Mouse (Mus musculus): ENCODE measurements at regions not wholly inside any gene's neighbourhood (a gene's known extent, or its start where the extent isn't known, plus 50 kb on each side); places are given as distances from the start of the nearest gene placed in this dataset.

DNA sequence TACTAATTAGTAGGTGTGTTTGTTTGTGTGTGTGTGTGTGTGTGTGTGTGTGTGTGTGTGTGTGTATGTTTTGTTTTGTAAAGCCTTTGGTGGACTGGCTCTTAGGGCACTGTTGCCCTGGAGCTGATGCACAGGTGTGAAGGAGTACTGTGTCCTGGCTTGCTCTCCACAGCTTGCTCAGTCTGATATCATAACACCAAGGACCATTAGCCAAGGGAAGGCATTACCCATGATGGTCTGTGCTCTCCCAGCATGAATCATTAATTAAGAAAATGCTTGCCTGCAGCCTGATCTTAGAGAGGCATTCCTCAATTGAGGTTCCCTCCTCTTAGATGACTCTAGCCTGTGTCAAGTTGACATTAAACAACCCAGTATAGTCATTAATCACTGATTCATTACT, 54.7 kb downstream of the Spry2 start:
- DNase-seq (ENCODE audit: low read depth), result no peak
- TF ChIP-seq POLR2A (IDR thresholded peaks at IDR 0.05; ENCODE audit: borderline replicate concordance, extremely low read depth, insufficient read depth, insufficient read length, poor library complexity, severe bottlenecking) (no peak), CTCF (IDR thresholded peaks at IDR 0.05; ENCODE audit: borderline replicate concordance, extremely low read depth, insufficient read depth, insufficient read length) (no peak)

DNA sequence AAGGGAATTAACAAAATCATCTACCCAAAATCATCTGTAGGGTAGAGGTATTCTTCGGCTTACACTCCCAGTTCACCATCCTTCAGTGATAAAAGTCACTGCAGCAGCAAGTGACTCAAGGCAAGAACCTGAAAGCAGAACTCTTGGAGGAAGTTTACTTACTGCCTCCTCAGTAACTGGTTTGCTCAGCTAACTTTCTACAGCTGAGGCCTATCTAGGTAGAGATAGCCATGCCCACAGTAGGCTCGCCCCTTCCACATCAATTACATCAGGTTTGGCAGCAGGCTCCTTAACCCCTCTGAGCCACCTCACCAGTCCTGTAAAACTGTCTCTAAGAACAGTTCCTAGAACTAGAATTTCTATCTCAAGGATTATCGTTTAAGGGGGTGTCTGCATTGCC, 59.1 kb downstream of the Spry2 start:
- no peak for TF ChIP-seq POLR2A (IDR thresholded peaks at IDR 0.05; ENCODE audit: borderline replicate concordance, extremely low read depth, insufficient read depth, insufficient read length, poor library complexity, severe bottlenecking)
- no peak for TF ChIP-seq CTCF (IDR thresholded peaks at IDR 0.05; ENCODE audit: borderline replicate concordance, extremely low read depth, insufficient read depth, insufficient read length)
- DNase-seq (ENCODE audit: low read depth), result no peak

DNA sequence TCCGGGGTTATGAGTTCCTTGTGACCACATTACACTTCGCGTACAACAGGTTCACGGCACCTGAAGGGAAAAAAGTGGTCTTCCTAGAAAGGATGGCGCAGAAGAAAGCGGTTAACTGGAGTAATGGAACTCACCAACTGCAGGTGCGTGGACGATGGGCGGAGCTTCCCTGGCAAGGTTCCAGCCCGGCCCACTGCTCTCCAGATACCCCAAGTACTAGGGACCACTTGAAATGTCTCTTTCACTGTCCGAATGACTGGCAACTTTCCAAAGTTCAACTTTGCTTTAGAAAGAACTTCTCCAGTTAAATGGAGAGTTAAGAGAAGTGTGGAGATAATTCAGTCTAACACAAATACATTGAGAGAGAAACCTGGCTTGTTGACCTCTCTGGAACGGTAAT, 65.9 kb downstream of the Spry2 start:
- no peak for DNase-seq (ENCODE audit: low read depth)
- TF ChIP-seq CTCF (IDR thresholded peaks at IDR 0.05; ENCODE audit: borderline replicate concordance, extremely low read depth, insufficient read depth, insufficient read length) (no peak), POLR2A (IDR thresholded peaks at IDR 0.05; ENCODE audit: borderline replicate concordance, extremely low read depth, insufficient read depth, insufficient read length, poor library complexity, severe bottlenecking) (no peak)

DNA sequence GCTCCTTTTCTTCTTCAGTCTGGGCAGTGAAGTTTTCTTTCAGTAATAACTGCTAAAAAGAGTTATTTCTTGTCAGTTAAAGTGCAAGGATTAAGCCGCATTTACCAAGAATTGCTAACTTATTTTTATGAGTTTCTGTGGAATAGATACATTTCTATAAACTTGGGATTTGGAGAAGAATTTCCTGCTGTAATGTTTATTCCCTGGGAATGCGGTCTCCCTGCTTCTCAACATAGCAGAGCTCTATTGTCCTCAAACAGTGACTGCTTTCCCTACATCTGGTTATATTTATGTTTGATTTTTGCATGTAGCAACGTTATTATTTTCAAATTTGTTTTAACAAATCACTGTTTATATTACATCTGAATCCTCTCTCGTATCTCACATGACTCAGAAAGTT, 66.3 kb downstream of the Spry2 start:
- DNase-seq (ENCODE audit: low read depth), result no peak
- TF ChIP-seq POLR2A (IDR thresholded peaks at IDR 0.05; ENCODE audit: borderline replicate concordance, extremely low read depth, insufficient read depth, insufficient read length, poor library complexity, severe bottlenecking) (no peak), CTCF (IDR thresholded peaks at IDR 0.05; ENCODE audit: borderline replicate concordance, extremely low read depth, insufficient read depth, insufficient read length) (no peak)

DNA sequence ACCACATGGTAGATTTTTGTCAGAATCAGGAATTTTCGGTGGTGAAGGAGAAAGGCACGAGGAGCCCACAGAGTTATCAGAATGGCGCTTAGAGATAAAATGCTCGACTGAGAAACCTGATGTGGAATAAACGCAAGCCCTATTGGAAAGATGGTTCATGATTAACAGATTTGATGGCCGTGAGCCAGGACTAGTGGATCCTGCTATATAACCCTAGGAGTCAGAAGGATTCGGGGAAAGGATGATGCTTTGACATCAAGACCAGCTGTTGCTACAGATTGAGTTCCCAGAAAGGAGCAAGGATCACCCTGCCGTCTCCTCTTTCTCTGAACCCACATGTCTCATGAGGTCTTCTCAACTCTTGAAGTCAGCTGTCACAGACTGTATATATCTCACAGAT, 73.5 kb downstream of the Spry2 start:
- no peak for DNase-seq (ENCODE audit: low read depth)

DNA sequence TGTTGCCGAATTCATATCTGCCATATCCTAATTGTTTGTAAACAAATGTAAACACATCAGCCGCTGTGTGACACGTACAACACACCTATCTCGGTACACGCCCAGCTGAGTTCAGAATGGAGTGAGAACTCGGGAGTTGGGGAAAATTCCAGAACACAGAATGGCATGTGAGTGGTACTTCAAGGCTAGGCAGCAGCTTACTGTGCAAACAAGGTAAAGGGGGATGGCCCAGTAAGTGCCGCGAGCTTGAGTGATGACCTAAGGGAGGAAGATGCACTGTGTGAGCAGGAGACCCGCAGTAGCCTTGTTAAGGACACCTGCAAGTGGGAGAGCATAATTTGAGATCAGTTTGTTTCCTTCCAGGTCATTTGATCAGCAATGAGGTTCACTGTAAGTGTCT, 74.0 kb downstream of the Spry2 start:
- no peak for DNase-seq (ENCODE audit: low read depth)
- TF ChIP-seq POLR2A (IDR thresholded peaks at IDR 0.05; ENCODE audit: borderline replicate concordance, extremely low read depth, insufficient read depth, insufficient read length, poor library complexity, severe bottlenecking) (no peak), CTCF (IDR thresholded peaks at IDR 0.05; ENCODE audit: borderline replicate concordance, extremely low read depth, insufficient read depth, insufficient read length) (no peak)

More for the DNA sequence above, 73.5 kb downstream of the Spry2 start:
- TF ChIP-seq CTCF (IDR thresholded peaks at IDR 0.05; ENCODE audit: borderline replicate concordance, extremely low read depth, insufficient read depth, insufficient read length) (no peak), POLR2A (IDR thresholded peaks at IDR 0.05; ENCODE audit: borderline replicate concordance, extremely low read depth, insufficient read depth, insufficient read length, poor library complexity, severe bottlenecking) (no peak)

DNA sequence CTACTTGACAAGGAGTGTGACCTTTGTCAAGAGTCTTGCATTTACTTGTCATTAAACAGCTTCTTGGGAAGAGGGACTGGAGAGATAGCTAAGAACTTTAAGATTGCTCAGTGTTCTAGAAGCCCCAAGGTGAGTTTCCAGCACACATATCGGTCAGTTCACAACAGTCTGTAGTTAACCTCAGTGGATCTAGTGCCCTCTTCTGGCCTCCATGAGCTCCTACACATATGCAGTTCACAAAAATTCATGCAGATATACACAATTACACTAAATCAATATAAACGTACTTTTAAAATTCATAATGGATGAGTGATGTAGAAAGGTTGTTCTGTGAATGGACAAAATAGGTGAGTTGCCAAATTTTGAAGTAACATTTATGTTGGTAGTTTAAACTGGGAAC, 77.1 kb downstream of the Spry2 start:
- no peak for TF ChIP-seq POLR2A (IDR thresholded peaks at IDR 0.05; ENCODE audit: borderline replicate concordance, extremely low read depth, insufficient read depth, insufficient read length, poor library complexity, severe bottlenecking)
- no peak for TF ChIP-seq CTCF (IDR thresholded peaks at IDR 0.05; ENCODE audit: borderline replicate concordance, extremely low read depth, insufficient read depth, insufficient read length)
- DNase-seq (ENCODE audit: low read depth), result no peak

DNA sequence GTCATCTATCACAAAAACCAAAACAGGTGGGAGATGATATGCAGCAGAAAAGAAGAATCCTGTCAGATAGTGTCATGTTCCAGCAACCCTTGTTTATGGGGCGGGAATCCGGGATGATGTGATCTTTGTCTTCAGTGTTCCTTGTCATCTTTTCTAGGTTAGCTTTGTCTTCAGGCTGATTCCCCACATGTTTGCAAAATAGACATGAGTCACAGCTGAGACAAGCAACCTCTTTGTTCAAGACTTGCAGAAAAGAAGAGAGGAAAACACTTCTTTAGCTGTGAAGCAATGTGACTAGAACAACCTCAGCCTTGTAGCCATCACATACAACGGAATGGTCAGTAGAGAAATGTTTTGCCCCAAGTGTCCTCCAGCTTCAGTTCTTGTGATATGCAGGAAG, 77.8 kb downstream of the Spry2 start:
- TF ChIP-seq CTCF (IDR thresholded peaks at IDR 0.05; ENCODE audit: borderline replicate concordance, extremely low read depth, insufficient read depth, insufficient read length), result no peak
- TF ChIP-seq POLR2A (IDR thresholded peaks at IDR 0.05; ENCODE audit: borderline replicate concordance, extremely low read depth, insufficient read depth, insufficient read length, poor library complexity, severe bottlenecking), result no peak
- DNase-seq (ENCODE audit: low read depth), result no peak

DNA sequence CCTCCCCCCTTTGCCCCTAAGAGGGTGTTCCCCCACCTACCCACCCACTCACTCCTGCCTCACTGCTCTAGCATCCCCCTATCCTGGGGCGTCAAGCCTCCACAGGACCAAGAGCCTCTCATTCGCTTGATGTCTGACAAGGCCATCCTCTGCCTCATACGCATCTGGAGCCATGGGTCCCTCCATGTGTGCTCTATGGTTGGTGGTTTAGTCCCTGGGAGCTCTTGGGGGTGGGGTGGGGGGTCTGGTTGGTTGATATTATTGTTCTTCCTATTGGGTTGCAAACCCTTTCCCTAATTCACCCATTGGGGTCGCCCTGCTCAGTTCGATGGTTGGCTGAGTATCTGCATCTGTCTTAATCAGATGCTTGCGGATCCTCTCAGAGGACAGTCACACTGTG, 79.1 kb downstream of the Spry2 start:
- no peak for TF ChIP-seq POLR2A (IDR thresholded peaks at IDR 0.05; ENCODE audit: borderline replicate concordance, extremely low read depth, insufficient read depth, insufficient read length, poor library complexity, severe bottlenecking)
- no peak for TF ChIP-seq CTCF (IDR thresholded peaks at IDR 0.05; ENCODE audit: borderline replicate concordance, extremely low read depth, insufficient read depth, insufficient read length)
- DNase-seq (ENCODE audit: low read depth), result no peak

DNA sequence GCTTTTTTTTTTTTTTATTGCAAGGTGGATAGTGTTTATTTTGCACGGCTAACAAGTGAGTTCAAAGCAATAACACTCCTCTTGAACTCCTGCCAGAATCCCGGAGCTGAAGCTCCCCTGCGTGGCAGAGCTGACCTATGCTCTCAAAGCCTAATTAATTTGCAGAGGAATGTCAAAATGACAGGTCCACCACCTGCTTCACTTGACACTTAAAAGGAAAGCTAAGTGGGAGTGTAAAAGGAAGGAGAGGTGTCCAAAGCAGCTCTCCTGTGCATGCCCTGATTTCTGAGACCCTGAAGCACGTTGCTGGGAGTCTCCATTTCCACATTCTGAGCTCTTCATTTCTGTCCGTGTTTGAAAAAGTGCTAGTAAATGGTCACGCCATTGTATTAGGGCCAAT, 80.8 kb downstream of the Spry2 start:
- peak; percentile 81 for DNase-seq (ENCODE audit: low read depth)
- TF ChIP-seq POLR2A (IDR thresholded peaks at IDR 0.05; ENCODE audit: borderline replicate concordance, extremely low read depth, insufficient read depth, insufficient read length, poor library complexity, severe bottlenecking), result no peak
- no peak for TF ChIP-seq CTCF (IDR thresholded peaks at IDR 0.05; ENCODE audit: borderline replicate concordance, extremely low read depth, insufficient read depth, insufficient read length)

DNA sequence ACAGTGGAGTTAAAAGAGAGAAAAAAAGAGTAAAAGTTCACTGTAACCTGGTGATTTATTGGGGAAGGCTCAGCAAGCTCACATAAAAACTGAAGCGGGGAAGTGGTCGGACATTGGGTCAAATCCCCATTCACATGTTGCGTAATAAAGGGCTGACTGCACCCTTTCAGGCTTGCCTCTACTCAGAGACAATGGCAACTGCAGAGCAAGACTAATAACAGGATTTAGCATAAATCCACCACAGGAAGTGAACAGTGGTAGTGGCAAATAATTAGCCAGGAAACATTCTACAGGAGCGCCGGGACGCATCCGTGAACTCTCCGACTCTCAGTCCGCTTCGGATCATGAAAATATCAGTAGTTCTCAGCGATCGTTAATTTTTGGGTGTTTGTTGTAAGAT, 81.3 kb downstream of the Spry2 start:
- TF ChIP-seq CTCF (IDR thresholded peaks at IDR 0.05; ENCODE audit: borderline replicate concordance, extremely low read depth, insufficient read depth, insufficient read length), result no peak
- peak; percentile 72 for DNase-seq (ENCODE audit: low read depth)

DNA sequence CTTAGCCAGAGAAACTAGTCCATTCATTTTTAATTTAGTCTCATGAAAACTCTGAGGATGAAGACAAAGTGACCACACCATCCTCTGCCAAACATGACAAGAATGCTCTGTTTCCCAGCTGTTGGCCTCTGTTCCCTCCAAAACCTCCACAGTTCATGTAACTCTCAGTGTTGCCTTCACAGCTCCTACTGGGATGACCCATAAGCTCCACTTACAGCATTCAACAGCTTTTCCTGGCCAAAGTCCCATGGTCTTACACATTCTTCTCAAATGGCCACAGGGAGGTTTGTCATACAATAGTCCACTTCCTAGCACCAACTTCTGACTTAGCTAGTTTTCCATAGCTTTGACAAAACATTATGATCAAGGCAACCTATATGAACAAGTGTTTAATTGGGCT, 83.0 kb downstream of the Spry2 start:
- DNase-seq (ENCODE audit: low read depth), result no peak
- no peak for TF ChIP-seq POLR2A (IDR thresholded peaks at IDR 0.05; ENCODE audit: borderline replicate concordance, extremely low read depth, insufficient read depth, insufficient read length, poor library complexity, severe bottlenecking)
- no peak for TF ChIP-seq CTCF (IDR thresholded peaks at IDR 0.05; ENCODE audit: borderline replicate concordance, extremely low read depth, insufficient read depth, insufficient read length)

DNA sequence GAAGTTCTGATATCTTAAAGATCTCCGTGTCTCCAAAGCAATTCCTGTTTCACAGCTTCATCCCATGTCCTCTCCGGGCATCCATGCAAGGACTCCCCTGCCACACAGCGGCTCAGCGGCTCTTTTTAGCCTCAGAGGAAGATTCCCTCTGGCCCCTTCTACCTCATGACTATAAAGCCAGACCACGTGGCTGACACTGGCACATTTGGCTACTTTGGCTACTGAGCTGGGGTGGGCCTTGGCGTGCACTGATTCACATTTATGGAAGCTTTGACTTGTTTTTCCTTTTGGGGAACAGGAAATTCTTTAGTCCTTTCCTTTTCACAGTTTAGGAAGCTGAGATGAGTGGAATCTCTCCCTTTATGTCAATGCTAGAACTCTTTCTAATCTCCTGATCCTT, 83.5 kb downstream of the Spry2 start:
- DNase-seq (ENCODE audit: low read depth), result no peak
- no peak for TF ChIP-seq POLR2A (IDR thresholded peaks at IDR 0.05; ENCODE audit: borderline replicate concordance, extremely low read depth, insufficient read depth, insufficient read length, poor library complexity, severe bottlenecking)

All from brain, embryonic 14.5 days (tissue).